In genomic region chr1:167638053-167638452, GRCm38 (mm10) we compare ENCODE assay signal across 8 mouse cellular contexts. TPM values are rescaled to one million over a fixed set of nuclear protein-coding genes. Genes with fewer than 3 reads are reported as not detected.
DNase-seq lines count a peak whose midpoint lies in the region; ATAC-seq lines count a peak whose summit lies in the region.

No protein-coding gene starts in this region.

- H3K27me3 ChIP-seq in heart, embryonic 16.5 days (ENCODE audit: control insufficient read depth, insufficient read depth, low read length) = peaks cover 9% of the 10 kb centered on the region

- no peaks in the 10 kb centered on the region for H3K4me1 ChIP-seq in heart, embryonic 16.5 days (ENCODE audit: control insufficient read depth, insufficient read depth, low read length)

- H3K4me3 ChIP-seq in heart, embryonic 16.5 days (ENCODE audit: low read length) = no peak overlapping the region

- H3K36me3 ChIP-seq in heart, embryonic 16.5 days (ENCODE audit: control insufficient read depth, insufficient read depth) = no peaks in the 10 kb centered on the region

- DNase-seq in heart, adult 9 months (ENCODE audit: low spot score in 2 of 2) = no peak
- DNase-seq in ovary, postnatal 36 days (ENCODE audit: low spot score) = peak; percentile 24
- DNase-seq in ovary, postnatal 10 days (ENCODE audit: low spot score) = no peak
- DNase-seq in embryo, embryonic 10 days (ENCODE audit: low spot score) = peak; percentile 66
- peak; percentile 69 to 71 for DNase-seq in layer of hippocampus, postnatal 10 days (ENCODE audit: low spot score in 2 of 2)
- DNase-seq in retina, embryonic 14.5 days (ENCODE audit: low spot score) = peak; percentile 67
- no peak for DNase-seq in natural killer cell, adult 2 months (ENCODE audit: low spot score in 2 of 2)

- no peaks in the 10 kb centered on the region for H3K9me3 ChIP-seq in heart, embryonic 16.5 days (replicated peaks; ENCODE audit: control insufficient read depth, low read length)

- no peak overlapping the region for H3K9ac ChIP-seq in heart, embryonic 16.5 days (ENCODE audit: low read length)

- 0 out of 2 replicates have a peak, but pooled peaks have one; percentile 11 for ATAC-seq in heart, embryonic 16.5 days (replicated peaks; ENCODE audit: extremely low read depth, insufficient read depth, low FRiP score)

- no peak overlapping the region for H3K4me2 ChIP-seq in heart, embryonic 16.5 days (ENCODE audit: low read depth, low read length)

- no peak overlapping the region for H3K27ac ChIP-seq in heart, embryonic 16.5 days (ENCODE audit: low read length)

- WGBS in heart, embryonic 16.5 days = 24% methylated on average over 13 of the region's 13 CpGs

RNA-seq across cellular contexts. Expression of gene Rxrg, which starts 39.9 kb away (rescaled TPM):
- 1.3 and 1.5 TPM in 2 replicates for polyA plus RNA-seq in heart, embryonic 16.5 days (2015; fragmentation: Nextera tagmentation; extraction: Ambion mirVana)
- 1 to 10 TPM; 8.4 to 9.4 TPM for total RNA-seq in layer of hippocampus, postnatal 10 days (2021)

RNA-seq across cellular contexts. Expression of gene Lmx1a, which starts 51.0 kb away (rescaled TPM):
- polyA plus RNA-seq in heart, embryonic 16.5 days (2015; fragmentation: Nextera tagmentation; extraction: Ambion mirVana) = 0.06 TPM in 1 of 2 replicates, not detected in the other
- under 1 TPM; 0.22 to 0.71 TPM for total RNA-seq in layer of hippocampus, postnatal 10 days (2021)

Comparison
In these comparisons a context has a peak if more than half of its experiments do, and no peak if none do; other contexts are left out.
1. DNase-seq: peak in ovary, postnatal 36 days (single experiment), embryo, embryonic 10 days (single experiment), layer of hippocampus, postnatal 10 days (2 of 2) and retina, embryonic 14.5 days (single experiment); none in heart, adult 9 months (0 of 2), ovary, postnatal 10 days (single experiment) and natural killer cell, adult 2 months (0 of 2).